Mouse (Mus musculus): ENCODE measurements at regions not wholly inside any gene's neighbourhood (a gene's known extent, or its start where the extent isn't known, plus 50 kb on each side); places are given as distances from the start of the nearest gene placed in this dataset.

DNA sequence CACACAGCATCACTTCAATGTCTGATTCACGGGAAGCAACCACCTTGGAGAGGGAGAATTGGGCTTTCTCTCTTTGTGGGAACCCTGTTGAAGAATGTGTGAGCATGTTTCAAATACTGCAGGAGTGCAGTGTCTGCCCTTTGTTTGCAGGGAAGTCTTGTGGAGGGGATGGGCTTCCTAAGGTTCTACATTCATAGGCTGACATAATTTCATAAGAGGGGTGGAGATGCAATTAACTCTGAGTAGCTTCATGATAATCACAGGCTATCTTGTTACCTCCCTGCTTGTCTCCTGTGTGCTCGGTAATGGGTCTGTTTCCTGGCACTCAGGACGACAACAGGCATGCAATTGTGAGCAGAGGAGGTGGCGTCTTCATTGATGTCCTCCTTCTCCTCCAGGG, 215.6 kb upstream of the Habp2 start:
- TF ChIP-seq CTCF (IDR thresholded peaks at IDR 0.05; ENCODE audit: low read depth) (no peak), EP300 (IDR thresholded peaks at IDR 0.05; ENCODE audit: low read depth) (no peak)

Data from heart, postnatal 0 days (tissue).